In the genomic region with DNA sequence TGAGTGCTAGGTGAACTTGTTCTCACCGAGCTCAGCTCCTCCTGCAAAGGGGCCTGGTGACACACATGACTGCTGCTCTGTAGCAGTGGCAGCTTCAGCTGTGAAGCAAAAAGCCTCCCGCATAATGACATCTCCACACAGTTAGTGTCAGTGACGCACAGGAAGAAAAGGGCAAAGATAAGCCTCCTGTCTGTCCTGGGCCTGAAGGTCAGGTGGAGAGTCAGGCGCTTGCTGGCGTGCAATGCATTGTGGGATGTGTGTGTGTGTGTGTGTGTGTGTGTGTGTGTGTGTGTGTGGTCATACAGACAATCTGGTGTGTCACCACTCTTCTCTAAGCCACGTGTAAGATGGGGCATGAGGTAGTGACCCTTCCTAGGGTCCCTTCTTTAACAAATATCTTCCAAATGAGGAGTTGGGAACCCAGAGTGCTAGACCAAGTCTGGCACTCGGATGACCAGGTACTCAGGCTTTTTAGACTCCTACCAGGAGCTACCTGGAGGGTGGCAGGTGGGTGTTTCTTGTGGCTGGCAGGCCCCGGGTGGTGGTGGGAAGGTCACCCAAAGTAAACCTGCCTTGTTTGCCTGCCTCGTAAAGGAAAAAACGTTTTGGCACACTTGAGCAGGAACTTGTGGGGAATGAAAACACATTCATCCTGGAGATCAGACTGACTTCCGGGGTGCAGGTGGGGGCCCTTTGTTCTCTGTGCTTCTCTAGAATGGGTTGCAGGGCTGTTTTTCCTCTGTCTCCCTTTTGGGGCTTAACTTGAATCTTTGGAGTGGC, we compare ENCODE assay signal across 14 mouse cellular contexts. TPM values are rescaled to one million over a fixed set of nuclear protein-coding genes. Genes with fewer than 3 reads are reported as not detected.
DNase-seq lines count a peak whose midpoint lies in the region; ATAC-seq and TF ChIP-seq lines count a peak whose summit lies in the region.
"Had no signal": no experiment of that assay in that cellular context is flagged by ENCODE, and none has a peak within 500 bp of the region (broad histone marks: within the 10 kb centered on the region; RNA-seq: fewer than 3 reads in every experiment).

No protein-coding gene starts in this region.

- H3K27ac ChIP-seq in heart, postnatal 0 days (ENCODE audit: low read depth): peak overlapping the region; percentile 54
- H3K27ac ChIP-seq in kidney, embryonic 16.5 days (ENCODE audit: low read length): no peak overlapping the region

- H3K4me3 ChIP-seq in heart, postnatal 0 days (ENCODE audit: low read depth, low read length): no peak overlapping the region
- H3K4me3 ChIP-seq in kidney, embryonic 16.5 days (ENCODE audit: low read length): no peak overlapping the region
- H3K4me3 ChIP-seq: myocyte had no signal

- no peaks in the 10 kb centered on the region for H3K27me3 ChIP-seq in heart, postnatal 0 days (ENCODE audit: control insufficient read depth, insufficient read depth, low read length)
- H3K27me3 ChIP-seq in kidney, embryonic 16.5 days (ENCODE audit: insufficient read depth, low read length): peaks cover 3% of the 10 kb centered on the region; the same call in 1 of the 2 replicates

- TF ChIP-seq EP300 in heart, postnatal 0 days (IDR thresholded peaks at IDR 0.05; ENCODE audit: low read depth): no peak; the same call in 1 of the 2 replicates

- H3K4me1 ChIP-seq in heart, postnatal 0 days (ENCODE audit: control insufficient read depth, insufficient read depth): peaks cover 8% of the 10 kb centered on the region
- peaks cover 8% of the 10 kb centered on the region; the same call in 1 of the 2 replicates for H3K4me1 ChIP-seq in kidney, embryonic 16.5 days (ENCODE audit: insufficient read depth, low read length)

- intact Hi-C loops in heart, postnatal 14 days (cut with DNase I): no loop called here
- intact Hi-C loops in left cerebral cortex, postnatal 25 days (cut with DNase I): no loop called here

- DNase-seq in heart, adult 11 months: peak; percentile 94
- DNase-seq in heart, postnatal 14 days: no peak
- peak; percentile 9 for DNase-seq in R1 (ENCODE audit: low read depth, low spot score)
- DNase-seq in heart, postnatal 0 days (ENCODE audit: low spot score): peak; percentile 82
- DNase-seq in left cerebral cortex, postnatal 25 days (ENCODE audit: low spot score in 2 of 2): no peak
- DNase-seq in thymus, postnatal 36 days: no peak
- DNase-seq: cerebellum, adult 11 months; embryo, embryonic 11 days; kidney, postnatal 36 days; left cerebral cortex, postnatal 4 days; right cerebral cortex, postnatal 4 days had no signal

- no peaks in the 10 kb centered on the region for H3K36me3 ChIP-seq in heart, postnatal 0 days (replicated peaks; ENCODE audit: control insufficient read depth, insufficient read depth, low read length)
- no peaks in the 10 kb centered on the region for H3K36me3 ChIP-seq in kidney, embryonic 16.5 days (ENCODE audit: insufficient read depth, low read length)

- peak; percentile 75 for ATAC-seq in heart, postnatal 0 days (ENCODE audit: insufficient read depth, low read depth)
- ATAC-seq in megakaryocyte progenitor cell, adult 5-6 weeks (replicated peaks; ENCODE audit: poor library complexity): peak; percentile 49
- no peak for ATAC-seq in kidney, embryonic 16.5 days (ENCODE audit: low FRiP score, low TSS enrichment)

- H3K9ac ChIP-seq in heart, postnatal 0 days (replicated peaks; ENCODE audit: low read depth, low read length): no peak overlapping the region
- no peak overlapping the region for H3K9ac ChIP-seq in kidney, embryonic 16.5 days (replicated peaks; ENCODE audit: low read length)

- H3K9me3 ChIP-seq in heart, postnatal 0 days (replicated peaks; ENCODE audit: control insufficient read depth, low read length): no peaks in the 10 kb centered on the region
- H3K9me3 ChIP-seq in kidney, embryonic 16.5 days (ENCODE audit: low read length): no peaks in the 10 kb centered on the region

- no peak overlapping the region for H3K4me2 ChIP-seq in heart, postnatal 0 days (ENCODE audit: low read depth, low read length)
- no peak overlapping the region for H3K4me2 ChIP-seq in kidney, embryonic 16.5 days (replicated peaks; ENCODE audit: low read depth, low read length)

- no peak for TF ChIP-seq CTCF in heart, postnatal 0 days (IDR thresholded peaks at IDR 0.05; ENCODE audit: low read depth)

- 46% methylated on average over 11 of the region's 11 CpGs for WGBS in heart, postnatal 0 days
- 52% methylated on average over 11 of the region's 11 CpGs for WGBS in kidney, embryonic 16.5 days

RNA-seq across cellular contexts. Expression of gene Creb3l1, which starts 3.7 kb away (rescaled TPM):
- total RNA-seq in heart, postnatal 14 days (2021): 1 to 10 TPM; 8.0 to 8.5 TPM
- total RNA-seq in heart, postnatal 0 days (2014; rRNA removed; ENCODE audit: low replicate concordance): 3.8 and 6.7 TPM in 2 replicates
- polyA plus RNA-seq in heart, postnatal 0 days (2015; fragmentation: Nextera tagmentation; extraction: Ambion mirVana): 4.1 and 4.2 TPM in 2 replicates
- total RNA-seq in megakaryocyte progenitor cell, adult 5-6 weeks (2015): 1.1 and 2.0 TPM in 2 replicates
- 0.10 and 0.37 TPM in 2 replicates for total RNA-seq in megakaryocyte progenitor cell, adult 5-6 weeks (2017)
- 1 to 10 TPM; 2.9 to 3.2 TPM for total RNA-seq in left cerebral cortex, postnatal 25 days (2021)
- polyA plus RNA-seq in kidney, embryonic 16.5 days (2015; fragmentation: Nextera tagmentation; extraction: Ambion mirVana): 12.3 and 14.9 TPM in 2 replicates

RNA-seq across cellular contexts. Expression of gene Dgkz, which starts 52.3 kb away (rescaled TPM):
- total RNA-seq in heart, postnatal 14 days (2021): 10 to 100 TPM; 62.3 to 63.1 TPM
- total RNA-seq in heart, postnatal 0 days (2014; rRNA removed; ENCODE audit: low replicate concordance): 77.0 and 77.9 TPM in 2 replicates
- 24.0 and 26.2 TPM in 2 replicates for polyA plus RNA-seq in heart, postnatal 0 days (2015; fragmentation: Nextera tagmentation; extraction: Ambion mirVana)
- total RNA-seq in megakaryocyte progenitor cell, adult 5-6 weeks (2015): 111 and 112 TPM in 2 replicates
- 76.3 and 94.7 TPM in 2 replicates for total RNA-seq in megakaryocyte progenitor cell, adult 5-6 weeks (2017)
- total RNA-seq in left cerebral cortex, postnatal 25 days (2021): 100 to 1,000 TPM; 556 to 558 TPM
- 52.0 and 52.1 TPM in 2 replicates for polyA plus RNA-seq in kidney, embryonic 16.5 days (2015; fragmentation: Nextera tagmentation; extraction: Ambion mirVana)

Comparison
In these comparisons a context has a peak if more than half of its experiments do, and no peak if none do; other contexts are left out.
1. DNase-seq: peak in heart, adult 11 months (single experiment), R1 (single experiment) and heart, postnatal 0 days (single experiment); none in heart, postnatal 14 days (0 of 2), left cerebral cortex, postnatal 25 days (0 of 2) and thymus, postnatal 36 days (0 of 2).